Mouse (Mus musculus) liver, adult 2 months (tissue): Measurements from ENCODE around the gene Plbd2.
"Not testable (repeated sequence)": the region's sequence is repeated elsewhere in the genome, so short reads cannot be mapped to it uniquely, and the experiment has no call there.

Experiments
- CTCF ChIP-seq: fragments of 200-500 bp; IDR thresholded peaks from 2 replicates; pipeline ENCODE4 v1.5.1; 2011; ENCODE audit warnings: low read depth, low read length, control low read depth
- POLR2A ChIP-seq: fragments of 200-500 bp; IDR thresholded peaks from 2 replicates; pipeline ENCODE4 v1.6.1; 2011; ENCODE audit warnings: low read length, control low read depth; ENCODE audit not compliant: insufficient read depth; ENCODE audit errors: extremely low read depth

- TF ChIP-seq POLR2A, CTCF: not testable (repeated sequence)
Observed at GRCm38 (mm10) chr5:120500609-120501008, 2.8 kb downstream of the Plbd2 start.
